Mouse (Mus musculus): ENCODE data around the gene Prss30. TPM values are rescaled to one million over a fixed set of nuclear protein-coding genes. Genes with fewer than 3 reads are reported as not detected.
A peak's percentile ranks its signal among the peaks of the same experiment; 100 is the strongest.
"Not testable (repeated sequence)": the region's sequence is repeated elsewhere in the genome, so short reads cannot be mapped to it uniquely, and the experiment has no call there.

The Prss30 gene
- polyA plus RNA-seq, 1 experiment from 2014 or later = not detected

GRCm38 (mm10) chr17:23979471-23979870 is 895 bp downstream of the Prss30 start:
- H3K27ac ChIP-seq = no peak overlapping the region
- H3K9ac ChIP-seq = no peak overlapping the region
- no peak overlapping the region for H3K4me2 ChIP-seq
- no peak overlapping the region for H3K4me3 ChIP-seq
- WGBS = 78% methylated on average over 3 of the region's 3 CpGs
- H3K4me1 ChIP-seq = no peaks in the 10 kb centered on the region
- H3K9me3 ChIP-seq (replicated peaks) = no peaks in the 10 kb centered on the region
- no peaks in the 10 kb centered on the region for H3K36me3 ChIP-seq (ENCODE audit: poor library complexity, severe bottlenecking)
- ATAC-seq = no peak
- no peaks in the 10 kb centered on the region for H3K27me3 ChIP-seq

- H3K4me3 ChIP-seq = no peak overlapping the region
- H3K4me2 ChIP-seq = no peak overlapping the region
- no peak overlapping the region for H3K27ac ChIP-seq
- ATAC-seq = no peak
- 79% methylated on average over 4 of the region's 4 CpGs for WGBS
- H3K9me3 ChIP-seq (replicated peaks) = no peaks in the 10 kb centered on the region
- H3K27me3 ChIP-seq = no peaks in the 10 kb centered on the region
- H3K9ac ChIP-seq = no peak overlapping the region
- no peaks in the 10 kb centered on the region for H3K36me3 ChIP-seq (ENCODE audit: poor library complexity, severe bottlenecking)
- H3K4me1 ChIP-seq = no peaks in the 10 kb centered on the region
These were observed 3.7 kb downstream of the Prss30 start for GRCm38 (mm10) chr17:23976665-23977064.

GRCm38 (mm10) chr17:23971315-23971714 is 9.1 kb downstream of the Prss30 start:
- no peak for ATAC-seq
- no peaks in the 10 kb centered on the region for H3K9me3 ChIP-seq (replicated peaks)
- H3K4me2 ChIP-seq = no peak overlapping the region
- no peaks in the 10 kb centered on the region for H3K4me1 ChIP-seq
- no peak overlapping the region for H3K4me3 ChIP-seq
- H3K27ac ChIP-seq = no peak overlapping the region
- H3K27me3 ChIP-seq = no peaks in the 10 kb centered on the region
- WGBS = 78% methylated on average over 9 of the region's 9 CpGs
- no peaks in the 10 kb centered on the region for H3K36me3 ChIP-seq (ENCODE audit: poor library complexity, severe bottlenecking)
- H3K9ac ChIP-seq = no peak overlapping the region

GRCm38 (mm10) chr17:23969231-23969630 is 11.1 kb downstream of the Prss30 start:
- H3K9ac ChIP-seq = no peak overlapping the region
- ATAC-seq = no peak
- H3K4me2 ChIP-seq = no peak overlapping the region
- 0 out of 2 replicates have a peak, but pooled peaks cover 3% of the 10 kb centered on the region for H3K4me1 ChIP-seq
- H3K27ac ChIP-seq = no peak overlapping the region
- H3K9me3 ChIP-seq (replicated peaks) = no peaks in the 10 kb centered on the region
- H3K36me3 ChIP-seq (ENCODE audit: poor library complexity, severe bottlenecking) = no peaks in the 10 kb centered on the region
- H3K4me3 ChIP-seq = no peak overlapping the region
- WGBS = 0% methylated on average over 1 of the region's 1 CpGs
- no peaks in the 10 kb centered on the region for H3K27me3 ChIP-seq

GRCm38 (mm10) chr17:23968780-23969179 is 11.6 kb downstream of the Prss30 start:
- no peaks in the 10 kb centered on the region for H3K36me3 ChIP-seq (ENCODE audit: poor library complexity, severe bottlenecking)
- H3K9me3 ChIP-seq (replicated peaks) = no peaks in the 10 kb centered on the region
- H3K4me3 ChIP-seq = no peak overlapping the region
- H3K9ac ChIP-seq = no peak overlapping the region
- 52% methylated on average over 2 of the region's 2 CpGs for WGBS
- ATAC-seq = no peak
- no peak overlapping the region for H3K27ac ChIP-seq
- 0 out of 2 replicates have a peak, but pooled peaks cover 3% of the 10 kb centered on the region for H3K4me1 ChIP-seq
- no peak overlapping the region for H3K4me2 ChIP-seq
- no peaks in the 10 kb centered on the region for H3K27me3 ChIP-seq

- H3K4me3 ChIP-seq = no peak overlapping the region
- no peaks in the 10 kb centered on the region for H3K36me3 ChIP-seq (ENCODE audit: poor library complexity, severe bottlenecking)
- H3K27ac ChIP-seq = no peak overlapping the region
- no peaks in the 10 kb centered on the region for H3K27me3 ChIP-seq
- ATAC-seq = no peak
- H3K9ac ChIP-seq = no peak overlapping the region
- 0 out of 2 replicates have a peak, but pooled peaks cover 3% of the 10 kb centered on the region for H3K4me1 ChIP-seq
- H3K4me2 ChIP-seq = no peak overlapping the region
- no peaks in the 10 kb centered on the region for H3K9me3 ChIP-seq (replicated peaks)
- WGBS = 87% methylated on average over 10 of the region's 10 CpGs
These were observed 13.5 kb downstream of the Prss30 start for GRCm38 (mm10) chr17:23966658-23967401.

GRCm38 (mm10) chr17:23965805-23966425 is 14.5 kb downstream of the Prss30 start:
- no peak overlapping the region for H3K4me3 ChIP-seq
- 0 out of 2 replicates have a peak, but pooled peaks cover 3% of the 10 kb centered on the region for H3K4me1 ChIP-seq
- H3K36me3 ChIP-seq (ENCODE audit: poor library complexity, severe bottlenecking) = no peaks in the 10 kb centered on the region
- no peak overlapping the region for H3K27ac ChIP-seq
- ATAC-seq = peak; percentile 27; the same call in 1 of the 2 replicates
- no peaks in the 10 kb centered on the region for H3K9me3 ChIP-seq (replicated peaks)
- H3K9ac ChIP-seq = no peak overlapping the region
- H3K4me2 ChIP-seq = no peak overlapping the region
- no peaks in the 10 kb centered on the region for H3K27me3 ChIP-seq
- whole genome bisulfite sequencing = 27% methylated on average over 6 of the region's 6 CpGs

GRCm38 (mm10) chr17:23961573-23962122 is 18.7 kb downstream of the Prss30 start:
- Histone ChIP-seq H3K27ac (no peak overlapping the region), H3K9me3 (replicated peaks) (no peaks in the 10 kb centered on the region), H3K36me3 (ENCODE audit: poor library complexity, severe bottlenecking) (no peaks in the 10 kb centered on the region), H3K9ac (no peak overlapping the region), H3K4me2 (no peak overlapping the region), H3K4me1 (0 out of 2 replicates have a peak, but pooled peaks cover 3% of the 10 kb centered on the region), H3K27me3 (no peaks in the 10 kb centered on the region), H3K4me3 (no peak overlapping the region)
- ATAC-seq = no peak
- 27% methylated on average over 4 of the region's 4 CpGs for WGBS

- Histone ChIP-seq H3K9me3 (replicated peaks) (no peaks in the 10 kb centered on the region), H3K9ac (no peak overlapping the region), H3K4me1 (no peaks in the 10 kb centered on the region), H3K36me3 (ENCODE audit: poor library complexity, severe bottlenecking) (no peaks in the 10 kb centered on the region), H3K27me3 (no peaks in the 10 kb centered on the region), H3K4me3 (no peak overlapping the region), H3K4me2 (no peak overlapping the region), H3K27ac (no peak overlapping the region)
- ATAC-seq = peak; percentile 94
- WGBS = 44% methylated on average over 3 of the region's 3 CpGs
These were observed 20.2 kb downstream of the Prss30 start for GRCm38 (mm10) chr17:23960084-23960738.

- H3K36me3 ChIP-seq (ENCODE audit: poor library complexity, severe bottlenecking) = no peaks in the 10 kb centered on the region
- no peak within 1 kb of the TSS for H3K4me2 ChIP-seq
- no peak for ATAC-seq
- H3K4me3 ChIP-seq = no peak within 1 kb of the TSS
- 74% methylated on average over 5 of the region's 5 CpGs for WGBS
- no peaks in the 10 kb centered on the region for H3K4me1 ChIP-seq
- no peak within 1 kb of the TSS for H3K27ac ChIP-seq
- H3K9ac ChIP-seq = no peak within 1 kb of the TSS
- no peaks in the 10 kb centered on the region for H3K27me3 ChIP-seq
- H3K9me3 ChIP-seq (replicated peaks) = no peaks in the 10 kb centered on the region
These were observed 25.2 kb downstream of the Prss30 start, which contains the start of gene Sbpl for GRCm38 (mm10) chr17:23955174-23955573. TSS of gene Sbpl (minus strand) at chr17:23955274.

GRCm38 (mm10) chr17:23950828-23951227 is 29.5 kb downstream of the Prss30 start:
- not testable (repeated sequence) for H3K4me3 ChIP-seq; H3K9me3 ChIP-seq (replicated peaks); ATAC-seq; H3K9ac ChIP-seq; H3K36me3 ChIP-seq (ENCODE audit: poor library complexity, severe bottlenecking); H3K27me3 ChIP-seq; H3K4me1 ChIP-seq; H3K27ac ChIP-seq; H3K4me2 ChIP-seq
- WGBS = 73% methylated on average over 4 of the region's 4 CpGs

GRCm38 (mm10) chr17:23949068-23949467 is 31.3 kb downstream of the Prss30 start:
- H3K9ac ChIP-seq = no peak overlapping the region
- H3K4me1 ChIP-seq = no peaks in the 10 kb centered on the region
- no peak for ATAC-seq
- no peak overlapping the region for H3K4me2 ChIP-seq
- H3K4me3 ChIP-seq = no peak overlapping the region
- H3K36me3 ChIP-seq (ENCODE audit: poor library complexity, severe bottlenecking) = no peaks in the 10 kb centered on the region
- no peaks in the 10 kb centered on the region for H3K9me3 ChIP-seq (replicated peaks)
- WGBS = 88% methylated on average over 2 of the region's 2 CpGs
- no peak overlapping the region for H3K27ac ChIP-seq
- H3K27me3 ChIP-seq = no peaks in the 10 kb centered on the region
